Comparison of ENCODE assay signal across 18 mouse cellular contexts in genomic region chr10:61390148-61390547, GRCm38 (mm10). TPM values are rescaled to one million over a fixed set of nuclear protein-coding genes. Genes with fewer than 3 reads are reported as not detected.
"Had no signal": no experiment of that assay in that cellular context is flagged by ENCODE, and none has a peak within 500 bp of the region (broad histone marks: within the 10 kb centered on the region; RNA-seq: fewer than 3 reads in every experiment).

No protein-coding gene starts in this region.

- H3K9me3 ChIP-seq: kidney, embryonic 15.5 days; limb, embryonic 13.5 days; midbrain, embryonic 12.5 days; neural tube, embryonic 13.5 days had no signal

- H3K27ac ChIP-seq: kidney, embryonic 15.5 days; limb, embryonic 13.5 days; liver, embryonic 14.5 days; macrophage had no signal

- DNase-seq: kidney, adult 2 months; kidney, postnatal 14 days; left cerebral cortex, postnatal 4 days; retina, postnatal 1 day; right cerebral cortex, postnatal 4 days; spleen, adult 18-20 months; thymus, postnatal 36 days had no signal

- H3K36me3 ChIP-seq: kidney, embryonic 15.5 days; limb, embryonic 13.5 days; midbrain, embryonic 12.5 days; neural tube, embryonic 13.5 days had no signal

- ATAC-seq: intestine, embryonic 16.5 days; midbrain, embryonic 16.5 days had no signal

- H3K4me2 ChIP-seq: kidney, embryonic 15.5 days; limb, embryonic 13.5 days; midbrain, embryonic 12.5 days; neural tube, embryonic 13.5 days had no signal

- H3K9ac ChIP-seq: kidney, embryonic 15.5 days; limb, embryonic 13.5 days; liver, embryonic 14.5 days; midbrain, embryonic 12.5 days; neural tube, embryonic 13.5 days had no signal

- H3K4me3 ChIP-seq: kidney, embryonic 15.5 days; limb, embryonic 13.5 days; midbrain, embryonic 12.5 days; neural tube, embryonic 13.5 days had no signal

- H3K27me3 ChIP-seq: kidney, embryonic 15.5 days; limb, embryonic 13.5 days; neural tube, embryonic 13.5 days had no signal

RNA-seq across cellular contexts. Expression of gene Pald1, which starts 6.8 kb away (rescaled TPM):
- total RNA-seq: megakaryocyte-erythroid progenitor cell, adult 5-6 weeks had no signal

RNA-seq across cellular contexts. Expression of gene Nodal, which starts 27.6 kb away (rescaled TPM):
- total RNA-seq: layer of hippocampus, postnatal 14 days; megakaryocyte-erythroid progenitor cell, adult 5-6 weeks had no signal
- polyA plus RNA-seq: macrophage; midbrain, embryonic 12.5 days; neural tube, embryonic 13.5 days; stomach, embryonic 14.5 days had no signal
